Mouse (Mus musculus) embryonic fibroblast, embryonic 13.5 days (primary cell): ENCODE data around the gene Zfp981.
"Not testable (repeated sequence)": the region's sequence is repeated elsewhere in the genome, so short reads cannot be mapped to it uniquely, and the experiment has no call there.

Experiments
- CTCF ChIP-seq: IDR thresholded peaks from 2 replicates; pipeline ENCODE4 v1.5.1; 2011; ENCODE audit warnings: mild to moderate bottlenecking, control low read depth, low read length, moderate library complexity, borderline replicate concordance; ENCODE audit not compliant: insufficient read depth
- POLR2A ChIP-seq: IDR thresholded peaks from 2 replicates; pipeline ENCODE4 v1.6.1; 2011; ENCODE audit warnings: low read depth, mild to moderate bottlenecking, control low read depth, low read length, moderate library complexity

GRCm38 (mm10) chr4:146484676-146485075 is 17.2 kb upstream of the Zfp981 start:
- not testable (repeated sequence) for TF ChIP-seq POLR2A, CTCF
